Mouse (Mus musculus) bone marrow macrophage, adult 2 months (primary cell): ENCODE measurements around the gene Pds5a.

Experiments
- CTCF ChIP-seq: IDR thresholded peaks from 2 replicates; pipeline ENCODE4 v1.5.1; 2012; ENCODE audit warnings: low read depth, mild to moderate bottlenecking, low read length, moderate library complexity
- POLR2A ChIP-seq: IDR thresholded peaks from 2 replicates; pipeline ENCODE4 v1.6.1; 2012; ENCODE audit warnings: mild to moderate bottlenecking, low read depth, low read length, borderline replicate concordance

GRCm38 (mm10) chr5:65565486-65565885 lies 132.6 kb downstream of the Pds5a start:
- no peak for TF ChIP-seq CTCF
- no peak for TF ChIP-seq POLR2A
